Comparison of ENCODE assay signal across 36 mouse cellular contexts in the genomic region with DNA sequence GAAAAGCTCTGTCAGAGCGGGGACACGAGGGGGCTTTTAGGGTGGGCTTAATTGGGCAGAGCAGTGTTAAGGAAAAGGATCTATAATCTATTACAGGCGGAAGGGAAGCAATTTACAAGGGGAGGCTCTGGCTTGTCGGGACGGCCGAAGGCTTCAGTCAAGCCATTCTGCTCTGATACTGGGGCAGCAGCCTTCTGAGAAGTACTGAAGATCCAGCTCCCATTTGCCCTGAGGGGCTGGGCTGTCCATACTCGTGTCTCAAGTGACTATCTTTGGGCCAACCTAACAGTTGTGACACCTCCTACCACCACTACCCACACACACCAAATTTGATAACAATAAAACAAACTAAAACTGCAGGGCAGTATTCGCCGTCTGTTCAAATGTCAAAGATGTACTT. TPM values are rescaled to one million over a fixed set of nuclear protein-coding genes. Genes with fewer than 3 reads are reported as not detected.
"Had no signal": no experiment of that assay in that cellular context is flagged by ENCODE, and none has a peak within 500 bp of the region (broad histone marks: within the 10 kb centered on the region; RNA-seq: fewer than 3 reads in every experiment).

No protein-coding gene starts in this region.

- H3K4me3 ChIP-seq: heart, adult 2 months; heart, embryonic 10.5 days; heart, embryonic 12.5 days; hindbrain, embryonic 13.5 days; hindbrain, embryonic 15.5 days; kidney, embryonic 15.5 days; limb, embryonic 13.5 days; limb, embryonic 15.5 days; liver, embryonic 12.5 days had no signal

- ATAC-seq: forebrain, postnatal 0 days; hindbrain, postnatal 0 days; liver, embryonic 12.5 days had no signal

- H3K9ac ChIP-seq: forebrain, postnatal 0 days; heart, embryonic 12.5 days; hindbrain, embryonic 13.5 days; hindbrain, embryonic 15.5 days; kidney, embryonic 15.5 days; limb, embryonic 13.5 days; limb, embryonic 15.5 days; liver, embryonic 12.5 days; liver, embryonic 14.5 days had no signal

- H3K4me1 ChIP-seq: hindbrain, embryonic 13.5 days; hindbrain, embryonic 15.5 days; liver, embryonic 12.5 days had no signal

- H3K27me3 ChIP-seq: heart, embryonic 12.5 days; hindbrain, embryonic 13.5 days; hindbrain, embryonic 15.5 days; kidney, embryonic 15.5 days; limb, embryonic 13.5 days; limb, embryonic 15.5 days; liver, embryonic 12.5 days had no signal

- H3K27ac ChIP-seq: heart, adult 2 months; heart, embryonic 10.5 days; hindbrain, embryonic 13.5 days; hindbrain, embryonic 15.5 days; hindbrain, postnatal 0 days; kidney, embryonic 15.5 days; kidney, postnatal 0 days; limb, embryonic 15.5 days; liver, embryonic 12.5 days; liver, embryonic 14.5 days had no signal

- H3K9me3 ChIP-seq: heart, embryonic 10.5 days; heart, embryonic 12.5 days; hindbrain, embryonic 13.5 days; hindbrain, embryonic 15.5 days; kidney, embryonic 15.5 days; limb, embryonic 13.5 days; limb, embryonic 15.5 days; liver, embryonic 12.5 days had no signal

- H3K36me3 ChIP-seq: heart, embryonic 10.5 days; heart, embryonic 12.5 days; hindbrain, embryonic 13.5 days; hindbrain, embryonic 15.5 days; limb, embryonic 13.5 days; limb, embryonic 15.5 days had no signal

- H3K4me2 ChIP-seq: hindbrain, embryonic 13.5 days; hindbrain, embryonic 15.5 days; limb, embryonic 15.5 days; liver, embryonic 12.5 days had no signal

- DNase-seq: gastrocnemius, postnatal 14 days; gastrocnemius, postnatal 36 days; heart, adult 2 months; heart, postnatal 14 days; kidney, postnatal 14 days; kidney, postnatal 36 days; layer of hippocampus, postnatal 36 days; left cerebral cortex, postnatal 4 days had no signal

RNA-seq across cellular contexts. Expression of gene Gm20379, which starts 30.5 kb away (rescaled TPM):
- total RNA-seq: forebrain, postnatal 0 days; gastrocnemius, adult 18-20 months; gastrocnemius, adult 8-10 months; gastrocnemius, postnatal 14 days; gastrocnemius, postnatal 36 days; heart, adult 2 months; heart, postnatal 14 days; heart, postnatal 36 days; hematopoietic stem cell, adult 5-6 weeks; hindbrain, postnatal 0 days; layer of hippocampus, adult 18-20 months; layer of hippocampus, adult 8-10 months; layer of hippocampus, postnatal 14 days; layer of hippocampus, postnatal 36 days; left cerebral cortex, adult 18-20 months; left cerebral cortex, adult 8-10 months; left cerebral cortex, postnatal 10 days; left cerebral cortex, postnatal 25 days; left cerebral cortex, postnatal 4 days; liver, adult 2 months had no signal
- polyA plus RNA-seq: frontal cortex, adult 2 months; gonadal fat pad, adult 2 months; heart, adult 2 months; kidney, adult 2 months; large intestine, adult 2 months; liver, adult 2 months had no signal
